Mouse (Mus musculus) embryonic facial prominence, embryonic 14.5 days (tissue): ENCODE results near the gene Lgr5. TPM values are rescaled to one million over a fixed set of nuclear protein-coding genes. Genes with fewer than 3 reads are reported as not detected.
A peak's percentile ranks its signal among the peaks of the same experiment; 100 is the strongest.

Experiments used
- ATAC-seq: fragments of 200-750 bp; cut with Nextera tagmentation; 2 replicates; pipeline ENCODE4 v1.8.0; 2017; ENCODE audit warnings: low read depth, moderate number of reproducible peaks, moderate TSS enrichment
- DNase-seq: peaks from one replicate; pipeline ENCODE4 v3.0.0-alpha.2; 2015; ENCODE audit warnings: low spot score
- H3K27ac ChIP-seq: fragments of 300-500 bp; sonication (generic); replicated peaks from 2 replicates; pipeline ENCODE4 v1.5.1; 2014; ENCODE audit warnings: low read depth, mild to moderate bottlenecking, low read length, moderate library complexity
- H3K27me3 ChIP-seq: fragments of 300-500 bp; sonication (generic); replicated peaks from 2 replicates; pipeline ENCODE4 v1.6.1; 2014; ENCODE audit warnings: low read length; ENCODE audit not compliant: control insufficient read depth, insufficient read depth
- H3K36me3 ChIP-seq: fragments of 300-500 bp; sonication (generic); 2 replicates; pipeline ENCODE4 v1.6.1; 2014; ENCODE audit warnings: low read length, mixed read lengths; ENCODE audit not compliant: control insufficient read depth, insufficient read depth
- H3K4me1 ChIP-seq: fragments of 300-500 bp; sonication (generic); 2 replicates; pipeline ENCODE4 v1.6.1; 2014; ENCODE audit warnings: antibody characterized with exemption, low read length; ENCODE audit not compliant: control insufficient read depth, insufficient read depth
- H3K4me2 ChIP-seq: fragments of 300-500 bp; sonication (generic); 2 replicates; pipeline ENCODE4 v1.6.1; 2014; ENCODE audit warnings: low read depth, mild to moderate bottlenecking, low read length, moderate library complexity, mixed read lengths
- H3K4me3 ChIP-seq: fragments of 300-500 bp; sonication (generic); 2 replicates; pipeline ENCODE4 v1.5.1; 2014; ENCODE audit warnings: low read depth, mild to moderate bottlenecking, low read length
- H3K9ac ChIP-seq: fragments of 300-500 bp; sonication (generic); 2 replicates; pipeline ENCODE4 v1.6.1; 2014; ENCODE audit warnings: low read depth, mild to moderate bottlenecking, low read length, moderate library complexity, mixed read lengths
- H3K9me3 ChIP-seq: fragments of 300-500 bp; sonication (generic); 2 replicates; pipeline ENCODE4 v1.6.1; 2016; ENCODE audit warnings: low read length; ENCODE audit not compliant: control insufficient read depth
- WGBS: fragments of 180-500 bp; shearing (Covaris S2); extraction: QIAGEN DNeasy Blood & Tissue Kit; methylation state at CpG from one replicate; pipeline ENCODE4 v1.1.7; 2014; 5-methylcytosine and 5-hydroxymethylcytosine counted together
- polyA plus RNA-seq: library from polyadenylated mRNA; unstranded; fragments of >200 nt; fragmentation: Nextera tagmentation; extraction: Ambion mirVana; gene quantifications from 2 replicates; pipeline ENCODE4 v1.2.1, GENCODE M21; 2014

Lgr5 gene
- polyA plus RNA-seq, 1 experiment from 2014 or later, result 10.4 TPM

DNA sequence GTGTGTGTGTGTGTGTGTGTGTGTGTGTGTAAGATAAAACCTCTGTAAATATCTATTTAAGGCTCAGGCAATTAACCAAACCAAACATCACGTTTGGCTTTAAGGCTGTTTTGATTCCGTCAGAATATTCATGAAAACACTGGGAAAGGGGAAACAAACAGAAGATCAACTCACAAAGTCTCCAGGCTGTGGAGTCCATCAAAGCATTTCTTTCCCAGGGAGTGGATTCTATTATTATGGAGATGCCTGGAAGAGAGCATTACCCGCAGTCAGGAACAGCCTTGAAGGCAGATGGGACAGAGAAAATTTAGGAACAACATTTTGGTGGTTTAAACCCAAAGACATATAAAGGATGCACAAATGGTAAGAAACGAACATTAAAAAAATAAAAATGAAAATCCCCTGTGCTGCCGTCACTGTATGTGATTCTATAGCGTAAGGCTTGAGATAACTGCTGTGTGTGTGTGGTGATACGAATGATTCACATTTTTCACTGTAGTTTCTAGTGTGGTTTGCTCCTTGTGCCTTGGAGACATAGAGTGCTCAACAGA is 112.5 kb downstream of the Lgr5 start:
- Histone ChIP-seq H3K27me3 (no peaks in the 10 kb centered on the region; the same call in 1 of the 2 replicates), H3K9me3 (0 out of 2 replicates have a peak, but pooled peaks cover 2% of the 10 kb centered on the region), H3K36me3 (no peaks in the 10 kb centered on the region), H3K27ac (no peak overlapping the region), H3K4me2 (no peak overlapping the region), H3K4me1 (peaks cover 15% of the 10 kb centered on the region), H3K9ac (no peak overlapping the region), H3K4me3 (no peak overlapping the region)
- ATAC-seq (no peak), DNase-seq (no peak)
- WGBS, result 61% methylated on average over 7 of the region's 7 CpGs

DNA sequence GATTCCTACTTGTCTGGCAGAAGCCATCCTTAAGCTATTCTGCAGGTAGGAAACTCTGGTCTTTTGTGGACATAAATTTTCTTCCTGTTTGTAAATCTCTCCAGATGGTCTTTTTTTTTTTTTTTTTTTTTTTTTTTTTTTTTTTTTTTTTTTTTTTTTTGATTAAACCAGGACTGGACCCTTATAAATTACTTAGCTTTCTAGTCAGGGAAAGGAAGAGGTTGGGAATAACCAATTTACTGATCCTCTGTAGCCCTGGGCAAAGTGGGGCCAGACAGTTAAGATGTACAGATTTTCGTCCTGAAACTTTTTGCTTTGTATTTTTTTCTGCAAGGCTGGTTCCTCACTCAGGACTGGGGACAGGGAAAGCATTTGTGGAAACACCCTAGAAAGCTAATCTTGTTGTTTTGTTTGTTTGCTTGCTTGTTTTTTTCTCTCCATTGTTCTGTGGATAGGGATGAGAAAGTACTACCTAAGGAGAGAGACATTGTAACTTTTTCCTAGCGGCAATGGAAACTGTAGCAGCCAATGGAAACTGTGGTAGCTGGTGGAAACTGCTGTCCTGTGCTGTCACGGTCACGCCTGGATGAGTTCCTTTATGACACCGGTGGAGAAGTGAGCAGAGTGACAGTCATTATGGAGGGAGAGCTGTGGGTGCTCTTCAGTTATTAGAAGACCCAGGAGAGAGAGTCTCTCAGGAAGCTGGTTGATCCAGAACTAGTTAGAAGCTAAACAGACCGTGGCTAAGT is 114.2 kb downstream of the Lgr5 start:
- Histone ChIP-seq H3K36me3 (no peaks in the 10 kb centered on the region), H3K4me3 (no peak overlapping the region), H3K9me3 (0 out of 2 replicates have a peak, but pooled peaks cover 3% of the 10 kb centered on the region), H3K4me2 (no peak overlapping the region), H3K9ac (no peak overlapping the region), H3K4me1 (peaks cover 3% of the 10 kb centered on the region; the same call in 1 of the 2 replicates), H3K27ac (no peak overlapping the region), H3K27me3 (peaks cover 4% of the 10 kb centered on the region; the same call in 1 of the 2 replicates)
- ATAC-seq (no peak), DNase-seq (no peak)
- whole genome bisulfite sequencing, result 72% methylated on average over 6 of the region's 6 CpGs

DNA sequence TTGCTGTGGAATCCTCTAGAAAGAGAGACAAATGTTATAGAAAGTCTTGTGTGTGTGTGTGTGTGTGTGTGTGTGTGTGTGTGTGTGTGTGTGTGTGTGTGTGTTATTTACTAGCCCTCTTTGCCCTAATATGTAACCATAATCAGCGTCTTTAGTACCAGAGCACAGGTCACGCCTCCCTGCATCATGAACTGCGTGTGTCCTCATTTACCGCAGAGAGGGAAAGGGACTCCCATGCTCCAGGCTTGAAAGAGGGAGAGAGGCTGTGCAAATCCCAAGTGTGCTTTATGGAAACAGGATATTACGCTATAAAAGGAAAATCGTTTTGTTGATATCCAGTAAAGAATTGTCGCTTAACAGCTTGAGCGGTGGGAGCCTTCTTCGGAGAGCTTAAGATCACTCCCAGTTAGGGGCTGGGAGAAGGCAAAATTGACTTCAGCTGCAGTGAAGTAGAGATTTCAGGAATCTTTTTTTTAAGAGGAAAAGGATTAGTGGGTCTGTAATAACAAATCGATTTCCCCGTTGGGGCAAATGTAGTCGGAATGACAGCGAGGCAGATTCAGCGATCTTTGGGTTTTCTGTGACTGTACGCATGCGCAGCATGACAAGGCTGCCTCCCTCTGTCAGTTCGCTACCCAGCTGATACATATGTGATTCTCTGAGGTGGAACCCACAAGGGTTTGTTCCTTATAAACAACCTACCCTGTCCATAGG is 116.8 kb downstream of the Lgr5 start:
- Histone ChIP-seq H3K27ac (no peak overlapping the region), H3K4me3 (peak overlapping the region; percentile 33), H3K9me3 (0 out of 2 replicates have a peak, but pooled peaks cover 3% of the 10 kb centered on the region), H3K9ac (peak overlapping the region; percentile 40), H3K36me3 (no peaks in the 10 kb centered on the region), H3K4me2 (peak overlapping the region; percentile 49), H3K27me3 (peaks cover 4% of the 10 kb centered on the region; the same call in 1 of the 2 replicates), H3K4me1 (no peaks in the 10 kb centered on the region)
- WGBS, result 38% methylated on average over 17 of the region's 17 CpGs
- DNase-seq (no peak), ATAC-seq (no peak)

DNA sequence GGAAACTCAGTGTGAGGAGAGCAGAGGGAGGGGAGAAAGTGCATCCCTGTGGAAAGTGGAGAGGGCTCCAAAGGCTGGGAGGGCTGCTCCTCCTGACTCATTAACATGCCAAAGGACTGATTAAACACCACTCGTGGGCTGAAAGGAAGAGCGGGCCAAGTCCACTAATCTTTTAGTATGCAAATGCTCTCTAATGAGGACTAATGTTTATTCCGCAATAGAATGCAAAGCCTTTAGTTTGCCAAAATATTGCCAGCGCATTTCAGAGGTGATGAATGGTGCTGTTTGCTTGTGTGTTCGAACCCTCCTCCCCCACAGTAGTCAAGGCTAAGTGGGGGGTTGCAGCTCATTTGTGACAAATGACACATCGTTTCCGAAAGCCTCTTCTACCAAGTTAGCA is 118.5 kb downstream of the Lgr5 start:
- Histone ChIP-seq H3K4me1 (no peaks in the 10 kb centered on the region), H3K36me3 (no peaks in the 10 kb centered on the region), H3K4me3 (no peak overlapping the region), H3K9ac (no peak overlapping the region), H3K9me3 (0 out of 2 replicates have a peak, but pooled peaks cover 3% of the 10 kb centered on the region), H3K27me3 (peaks cover 4% of the 10 kb centered on the region; the same call in 1 of the 2 replicates), H3K4me2 (no peak overlapping the region), H3K27ac (no peak overlapping the region)
- 35% methylated on average over 7 of the region's 7 CpGs for WGBS
- no peak for ATAC-seq
- DNase-seq, result no peak

DNA sequence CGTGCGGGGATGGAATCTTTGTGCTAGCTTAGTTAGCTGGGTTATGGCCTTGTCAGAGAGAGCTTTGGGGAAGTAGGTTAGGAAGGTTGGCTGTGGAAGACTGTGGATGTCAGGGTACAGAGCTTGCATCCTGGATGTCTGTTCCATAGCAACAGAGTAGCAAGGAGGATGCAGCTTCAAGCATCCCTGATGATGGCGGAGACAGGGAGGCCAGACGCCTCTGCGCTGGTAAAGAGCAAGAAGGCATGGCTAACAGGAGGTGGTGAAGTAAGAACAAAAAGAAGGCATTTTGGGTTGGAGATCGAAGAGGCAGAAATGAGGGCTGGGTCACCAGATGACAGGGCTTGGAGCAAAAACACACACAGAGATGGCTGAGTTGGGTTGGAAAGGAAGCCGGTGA is 118.9 kb downstream of the Lgr5 start:
- Histone ChIP-seq H3K9me3 (0 out of 2 replicates have a peak, but pooled peaks cover 3% of the 10 kb centered on the region), H3K27ac (no peak overlapping the region), H3K36me3 (no peaks in the 10 kb centered on the region), H3K27me3 (peaks cover 4% of the 10 kb centered on the region; the same call in 1 of the 2 replicates), H3K9ac (no peak overlapping the region), H3K4me1 (no peaks in the 10 kb centered on the region), H3K4me3 (no peak overlapping the region), H3K4me2 (no peak overlapping the region)
- ATAC-seq, result no peak
- DNase-seq, result no peak
- 62% methylated on average over 7 of the region's 7 CpGs for WGBS

DNA sequence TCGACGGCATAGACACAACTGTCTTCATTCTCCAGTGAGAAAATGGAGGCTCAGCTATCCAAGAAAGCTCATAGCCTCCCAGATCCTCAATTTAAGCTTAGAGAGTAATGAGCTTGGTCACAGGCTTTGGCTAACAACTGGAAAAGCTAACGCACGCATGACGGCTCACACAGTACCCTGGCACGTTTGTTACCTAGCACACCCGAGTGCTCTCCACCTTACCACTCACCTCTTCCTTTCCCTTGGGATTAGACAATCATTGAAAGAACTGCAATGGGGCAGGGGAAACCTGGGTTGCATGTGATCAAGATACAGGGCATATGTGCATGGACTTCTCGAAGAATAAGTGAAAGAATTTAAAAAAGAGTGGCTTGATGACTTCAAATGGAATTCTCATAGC is 119.6 kb downstream of the Lgr5 start:
- Histone ChIP-seq H3K4me1 (no peaks in the 10 kb centered on the region), H3K27ac (no peak overlapping the region), H3K27me3 (peaks cover 4% of the 10 kb centered on the region; the same call in 1 of the 2 replicates), H3K4me3 (no peak overlapping the region), H3K9me3 (0 out of 2 replicates have a peak, but pooled peaks cover 3% of the 10 kb centered on the region), H3K4me2 (no peak overlapping the region), H3K36me3 (no peaks in the 10 kb centered on the region), H3K9ac (no peak overlapping the region)
- ATAC-seq, result no peak
- 93% methylated on average over 8 of the region's 8 CpGs for WGBS
- DNase-seq, result no peak

DNA sequence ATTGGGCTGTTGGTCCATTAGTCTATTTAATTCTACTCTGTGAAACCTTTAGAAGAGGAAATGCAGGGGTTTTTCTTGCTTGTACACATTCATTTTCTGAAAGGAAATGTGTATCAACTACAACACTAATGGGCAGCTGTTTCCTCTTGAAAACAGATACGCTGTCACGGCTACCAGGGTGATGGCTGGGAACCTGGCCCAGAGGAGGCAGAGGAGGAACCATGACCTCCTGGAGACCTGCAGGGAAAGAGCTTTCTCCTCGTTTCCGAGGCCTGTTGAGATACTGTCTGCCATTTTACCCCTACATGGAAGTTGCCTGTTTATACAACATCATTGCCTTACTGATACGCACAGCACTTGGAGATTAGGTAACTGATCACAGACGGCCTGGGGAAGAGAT is 121.8 kb downstream of the Lgr5 start:
- WGBS, result 46% methylated on average over 6 of the region's 6 CpGs
- no peak overlapping the region for H3K27ac ChIP-seq

DNA sequence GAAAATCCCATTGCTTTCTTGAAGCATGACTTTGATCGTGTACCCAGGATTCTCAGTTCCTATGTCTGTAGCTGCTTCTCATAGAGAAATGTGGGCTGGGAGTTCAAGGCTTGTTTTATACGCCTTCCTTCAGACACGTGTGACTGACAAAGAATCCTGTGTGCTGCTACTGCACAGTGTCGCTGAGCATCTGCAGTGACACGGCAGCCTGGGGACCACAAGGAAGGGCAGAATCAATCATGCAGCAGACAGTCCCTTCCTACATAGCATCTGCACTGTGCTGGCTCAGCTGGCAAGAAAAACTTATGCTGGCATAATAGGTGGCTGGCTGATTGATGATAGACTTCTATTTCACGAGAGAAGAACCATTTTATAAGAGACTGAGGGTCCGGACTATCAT is 122.5 kb downstream of the Lgr5 start:
- ATAC-seq (no peak), DNase-seq (no peak)
- 84% methylated on average over 7 of the region's 7 CpGs for WGBS

More for the DNA sequence above, 121.8 kb downstream of the Lgr5 start:
- peaks cover 4% of the 10 kb centered on the region; the same call in 1 of the 2 replicates for H3K27me3 ChIP-seq
- H3K9ac ChIP-seq, result no peak overlapping the region
- H3K4me2 ChIP-seq, result no peak overlapping the region
- DNase-seq (no peak), ATAC-seq (no peak)
- 0 out of 2 replicates have a peak, but pooled peaks cover 7% of the 10 kb centered on the region for H3K4me1 ChIP-seq
- 0 out of 2 replicates have a peak, but pooled peaks cover 3% of the 10 kb centered on the region for H3K9me3 ChIP-seq
- H3K4me3 ChIP-seq, result no peak overlapping the region
- no peaks in the 10 kb centered on the region for H3K36me3 ChIP-seq

More for the DNA sequence above, 122.5 kb downstream of the Lgr5 start:
- H3K9me3 ChIP-seq, result 0 out of 2 replicates have a peak, but pooled peaks cover under 1% of the 10 kb centered on the region
- H3K4me2 ChIP-seq, result no peak overlapping the region
- H3K36me3 ChIP-seq, result no peaks in the 10 kb centered on the region
- H3K9ac ChIP-seq, result no peak overlapping the region
- 0 out of 2 replicates have a peak, but pooled peaks cover 7% of the 10 kb centered on the region for H3K4me1 ChIP-seq
- H3K27me3 ChIP-seq, result 0 out of 2 replicates have a peak, but pooled peaks cover 4% of the 10 kb centered on the region
- H3K4me3 ChIP-seq, result no peak overlapping the region
- no peak overlapping the region for H3K27ac ChIP-seq
